Mouse (Mus musculus): ENCODE results near the gene Kif24. TPM values are rescaled to one million over a fixed set of nuclear protein-coding genes. Genes with fewer than 3 reads are reported as not detected.

The Kif24 gene
- polyA plus RNA-seq, 1 experiment = 11.9 TPM

- Histone ChIP-seq H3K36me3 (ENCODE audit: control insufficient read depth, insufficient read depth, low read length) (no peaks in the 10 kb centered on the region; the same call in 1 of the 2 replicates), H3K4me3 (ENCODE audit: control insufficient read depth, low read depth, low read length) (no peak overlapping the region), H3K27ac (ENCODE audit: control insufficient read depth, insufficient read depth, low read depth, low read length) (no peak overlapping the region), H3K27me3 (ENCODE audit: control insufficient read depth, insufficient read depth, low read length) (no peaks in the 10 kb centered on the region), H3K4me1 (ENCODE audit: control insufficient read depth, insufficient read depth, low read length) (no peaks in the 10 kb centered on the region)
- TF ChIP-seq POLR2A (IDR thresholded peaks at IDR 0.05; ENCODE audit: control insufficient read depth, low read depth, low read length) = no peak
- no peak for TF ChIP-seq CTCF (IDR thresholded peaks at IDR 0.05; ENCODE audit: control insufficient read depth, insufficient read depth, insufficient replicate concordance, low read depth, low read length)
Observed at GRCm38 (mm10) chr4:41387755-41388469, 76.8 kb downstream of the Kif24 start.

- no peaks in the 10 kb centered on the region for H3K4me1 ChIP-seq (ENCODE audit: control insufficient read depth, insufficient read depth, low read length)
- TF ChIP-seq CTCF (IDR thresholded peaks at IDR 0.05; ENCODE audit: control insufficient read depth, insufficient read depth, insufficient replicate concordance, low read depth, low read length) = no peak
- TF ChIP-seq POLR2A (IDR thresholded peaks at IDR 0.05; ENCODE audit: control insufficient read depth, low read depth, low read length) = no peak
- H3K36me3 ChIP-seq (ENCODE audit: control insufficient read depth, insufficient read depth, low read length) = no peaks in the 10 kb centered on the region; the same call in 1 of the 2 replicates
- H3K27me3 ChIP-seq (ENCODE audit: control insufficient read depth, insufficient read depth, low read length) = no peaks in the 10 kb centered on the region
- H3K4me3 ChIP-seq (ENCODE audit: control insufficient read depth, low read depth, low read length) = no peak overlapping the region
- no peak overlapping the region for H3K27ac ChIP-seq (ENCODE audit: control insufficient read depth, insufficient read depth, low read depth, low read length)
Observed at GRCm38 (mm10) chr4:41386412-41386975, 78.2 kb downstream of the Kif24 start.

DNA sequence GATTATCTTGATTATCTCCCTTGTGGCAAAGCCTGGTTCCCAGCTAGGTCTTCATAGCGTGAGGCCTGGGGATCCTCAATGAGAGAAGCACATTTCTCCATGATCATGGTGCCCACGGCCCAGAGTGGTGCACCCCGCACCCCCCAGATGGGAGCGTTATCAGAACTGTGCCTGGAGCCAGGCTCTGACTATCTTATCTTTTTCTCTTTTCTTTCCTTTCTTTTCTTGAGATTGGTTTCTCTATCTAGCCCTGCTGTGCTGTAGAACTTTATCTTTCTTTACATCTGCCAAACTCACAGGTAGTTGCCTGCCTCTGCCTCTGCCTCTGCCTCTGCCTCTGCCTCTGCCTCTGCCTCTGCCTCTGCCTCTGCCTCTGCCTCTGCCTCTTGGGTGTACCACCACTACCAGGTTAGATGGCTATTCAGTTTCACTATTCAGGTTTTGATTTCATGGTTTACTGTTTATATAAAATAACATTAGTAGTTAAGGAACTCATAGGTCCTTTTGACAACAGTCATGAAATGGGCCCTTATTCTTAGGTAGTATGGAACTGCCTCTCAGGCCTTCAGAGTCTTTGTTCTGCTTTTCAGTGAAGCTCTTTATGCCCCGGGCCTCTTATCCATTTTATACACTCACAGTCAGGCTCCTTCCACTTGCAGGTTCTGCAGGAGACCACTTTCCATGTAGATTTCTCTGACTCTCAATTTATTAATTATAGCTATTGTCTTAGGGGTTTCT lies 83.3 kb downstream of the Kif24 start:
- Histone ChIP-seq H3K27ac (ENCODE audit: control insufficient read depth, insufficient read depth, low read depth, low read length) (no peak overlapping the region), H3K4me1 (ENCODE audit: control insufficient read depth, insufficient read depth, low read length) (no peaks in the 10 kb centered on the region), H3K36me3 (ENCODE audit: control insufficient read depth, insufficient read depth, low read length) (no peaks in the 10 kb centered on the region; the same call in 1 of the 2 replicates), H3K4me3 (ENCODE audit: control insufficient read depth, low read depth, low read length) (no peak overlapping the region), H3K27me3 (ENCODE audit: control insufficient read depth, insufficient read depth, low read length) (no peaks in the 10 kb centered on the region)
- TF ChIP-seq POLR2A (IDR thresholded peaks at IDR 0.05; ENCODE audit: control insufficient read depth, low read depth, low read length) (no peak), CTCF (IDR thresholded peaks at IDR 0.05; ENCODE audit: control insufficient read depth, insufficient read depth, insufficient replicate concordance, low read depth, low read length) (no peak)

DNA sequence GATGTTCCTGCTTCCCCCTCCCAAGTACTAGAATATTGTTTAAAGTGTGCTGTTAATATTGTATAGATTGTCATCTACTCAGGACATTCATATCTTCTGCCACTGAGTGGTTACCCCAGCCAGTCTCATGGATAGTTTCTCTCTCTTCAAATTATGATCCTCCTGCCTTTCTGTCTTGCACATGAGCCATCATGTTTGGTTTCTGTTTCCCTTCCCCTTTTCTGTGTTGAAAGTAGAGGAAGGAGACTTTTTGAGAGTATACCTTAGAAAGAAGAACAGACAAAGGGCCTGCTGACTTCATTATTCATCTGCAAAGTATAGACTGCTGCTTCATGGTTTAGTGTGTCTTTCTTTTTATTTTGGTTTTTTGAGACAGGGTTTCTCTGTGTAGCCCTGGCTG lies 87.1 kb downstream of the Kif24 start:
- Histone ChIP-seq H3K27ac (ENCODE audit: control insufficient read depth, insufficient read depth, low read depth, low read length) (no peak overlapping the region), H3K4me1 (ENCODE audit: control insufficient read depth, insufficient read depth, low read length) (no peaks in the 10 kb centered on the region), H3K4me3 (ENCODE audit: control insufficient read depth, low read depth, low read length) (no peak overlapping the region), H3K36me3 (ENCODE audit: control insufficient read depth, insufficient read depth, low read length) (no peaks in the 10 kb centered on the region; the same call in none of the 2 replicates), H3K27me3 (ENCODE audit: control insufficient read depth, insufficient read depth, low read length) (no peaks in the 10 kb centered on the region)
- TF ChIP-seq POLR2A (IDR thresholded peaks at IDR 0.05; ENCODE audit: control insufficient read depth, low read depth, low read length) (no peak), CTCF (IDR thresholded peaks at IDR 0.05; ENCODE audit: control insufficient read depth, insufficient read depth, insufficient replicate concordance, low read depth, low read length) (no peak)

- Histone ChIP-seq H3K36me3 (ENCODE audit: control insufficient read depth, insufficient read depth, low read length) (peaks cover 1% of the 10 kb centered on the region; the same call in 1 of the 2 replicates), H3K4me3 (ENCODE audit: control insufficient read depth, low read depth, low read length) (no peak overlapping the region), H3K4me1 (ENCODE audit: control insufficient read depth, insufficient read depth, low read length) (no peaks in the 10 kb centered on the region), H3K27me3 (ENCODE audit: control insufficient read depth, insufficient read depth, low read length) (no peaks in the 10 kb centered on the region), H3K27ac (ENCODE audit: control insufficient read depth, insufficient read depth, low read depth, low read length) (no peak overlapping the region)
- TF ChIP-seq POLR2A (IDR thresholded peaks at IDR 0.05; ENCODE audit: control insufficient read depth, low read depth, low read length) = no peak
- no peak for TF ChIP-seq CTCF (IDR thresholded peaks at IDR 0.05; ENCODE audit: control insufficient read depth, insufficient read depth, insufficient replicate concordance, low read depth, low read length)
Observed at GRCm38 (mm10) chr4:41369702-41370437, 94.8 kb downstream of the Kif24 start.

DNA sequence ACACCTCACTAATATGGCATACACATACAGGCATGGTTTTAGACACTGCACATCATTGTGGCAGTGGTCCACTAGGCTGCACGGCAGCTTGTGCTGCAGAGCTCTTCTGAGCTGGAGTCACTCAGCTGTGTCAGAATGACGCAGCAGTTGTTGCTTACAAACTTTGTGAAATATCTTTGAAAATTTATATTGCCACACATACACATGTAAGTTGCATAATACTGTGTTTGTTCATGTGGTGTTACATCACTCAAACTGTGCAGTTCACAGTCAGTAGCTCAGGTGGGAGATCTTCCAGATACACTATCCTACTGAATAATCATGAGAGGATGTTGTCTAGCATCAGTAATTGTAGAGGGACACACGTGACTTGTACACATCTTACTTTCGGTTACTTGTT lies 96.5 kb downstream of the Kif24 start:
- no peak overlapping the region for H3K4me3 ChIP-seq (ENCODE audit: control insufficient read depth, low read depth, low read length)
- H3K4me1 ChIP-seq (ENCODE audit: control insufficient read depth, insufficient read depth, low read length) = no peaks in the 10 kb centered on the region
- TF ChIP-seq CTCF (IDR thresholded peaks at IDR 0.05; ENCODE audit: control insufficient read depth, insufficient read depth, insufficient replicate concordance, low read depth, low read length) (no peak), POLR2A (IDR thresholded peaks at IDR 0.05; ENCODE audit: control insufficient read depth, low read depth, low read length) (no peak)
- peaks cover 1% of the 10 kb centered on the region; the same call in 1 of the 2 replicates for H3K36me3 ChIP-seq (ENCODE audit: control insufficient read depth, insufficient read depth, low read length)
- H3K27ac ChIP-seq (ENCODE audit: control insufficient read depth, insufficient read depth, low read depth, low read length) = no peak overlapping the region
- H3K27me3 ChIP-seq (ENCODE audit: control insufficient read depth, insufficient read depth, low read length) = no peaks in the 10 kb centered on the region
